In genomic region chr3:65136897-65137296, GRCm38 (mm10) we compare ENCODE assay signal across 17 mouse cellular contexts. TPM values are rescaled to one million over a fixed set of nuclear protein-coding genes. Genes with fewer than 3 reads are reported as not detected.
DNase-seq lines count a peak whose midpoint lies in the region; ATAC-seq and TF ChIP-seq lines count a peak whose summit lies in the region.
"Had no signal": no experiment of that assay in that cellular context is flagged by ENCODE, and none has a peak within 500 bp of the region (broad histone marks: within the 10 kb centered on the region; RNA-seq: fewer than 3 reads in every experiment).

No protein-coding gene starts in this region.

- H3K4me3 ChIP-seq in gastrocnemius, adult 2 months: peak overlapping the region; percentile 38
- H3K4me3 ChIP-seq in heart, embryonic 15.5 days: no peak overlapping the region
- H3K4me3 ChIP-seq in neural tube, embryonic 15.5 days (replicated peaks): no peak overlapping the region
- H3K4me3 ChIP-seq: embryonic facial prominence, embryonic 15.5 days; hindbrain, embryonic 13.5 days; limb, embryonic 10.5 days; lung, embryonic 15.5 days; midbrain, embryonic 12.5 days had no signal

- intact Hi-C loops in gastrocnemius, adult 2 months (cut with DNase I): no loop called here

- no peaks in the 10 kb centered on the region for H3K9me3 ChIP-seq in heart, embryonic 15.5 days (replicated peaks)
- H3K9me3 ChIP-seq in neural tube, embryonic 15.5 days (replicated peaks): no peaks in the 10 kb centered on the region
- H3K9me3 ChIP-seq: embryonic facial prominence, embryonic 15.5 days; hindbrain, embryonic 13.5 days; limb, embryonic 10.5 days; lung, embryonic 15.5 days; midbrain, embryonic 12.5 days had no signal

- no peak for TF ChIP-seq CTCF in gastrocnemius, adult 2 months (IDR thresholded peaks at IDR 0.05)

- peak overlapping the region; percentile 85 for H3K27ac ChIP-seq in gastrocnemius, adult 2 months
- peak overlapping the region; percentile 57 for H3K27ac ChIP-seq in heart, embryonic 15.5 days
- no peak overlapping the region for H3K27ac ChIP-seq in neural tube, embryonic 15.5 days (replicated peaks)
- H3K27ac ChIP-seq: embryonic facial prominence, embryonic 15.5 days; hindbrain, embryonic 13.5 days; limb, embryonic 10.5 days; lung, embryonic 15.5 days; midbrain, embryonic 12.5 days had no signal

- DNase-seq in gastrocnemius, adult 2 months: peak; percentile 74
- peak; percentile 45 to 69 for DNase-seq in heart, adult 18-20 months
- DNase-seq in skeletal muscle tissue, adult 2 months (ENCODE audit: low read depth, low spot score): peak; percentile 93
- DNase-seq in ovary, postnatal 14 days (ENCODE audit: low spot score): no peak
- DNase-seq in urinary bladder, postnatal 36 days (ENCODE audit: low spot score in 2 of 2): no peak
- DNase-seq: cerebellum, adult 9-11 months; embryo, embryonic 11 days; thymus, adult 2 months had no signal

- peaks cover 16% of the 10 kb centered on the region for H3K4me1 ChIP-seq in heart, embryonic 15.5 days (replicated peaks)
- H3K4me1 ChIP-seq in neural tube, embryonic 15.5 days: no peaks in the 10 kb centered on the region
- H3K4me1 ChIP-seq: embryonic facial prominence, embryonic 15.5 days; hindbrain, embryonic 13.5 days; limb, embryonic 10.5 days; lung, embryonic 15.5 days; midbrain, embryonic 12.5 days had no signal

- peak overlapping the region; percentile 8; the same call in 1 of the 2 replicates for H3K4me2 ChIP-seq in heart, embryonic 15.5 days
- no peak overlapping the region for H3K4me2 ChIP-seq in neural tube, embryonic 15.5 days
- H3K4me2 ChIP-seq: embryonic facial prominence, embryonic 15.5 days; hindbrain, embryonic 13.5 days; liver, embryonic 11.5 days; lung, embryonic 15.5 days; midbrain, embryonic 12.5 days had no signal

- H3K9ac ChIP-seq in heart, embryonic 15.5 days: no peak overlapping the region
- no peak overlapping the region for H3K9ac ChIP-seq in neural tube, embryonic 15.5 days (replicated peaks)
- H3K9ac ChIP-seq: embryonic facial prominence, embryonic 15.5 days; hindbrain, embryonic 13.5 days; lung, embryonic 15.5 days; midbrain, embryonic 12.5 days had no signal

- no peaks in the 10 kb centered on the region for H3K27me3 ChIP-seq in heart, embryonic 15.5 days
- no peaks in the 10 kb centered on the region for H3K27me3 ChIP-seq in neural tube, embryonic 15.5 days (replicated peaks)
- H3K27me3 ChIP-seq: embryonic facial prominence, embryonic 15.5 days; hindbrain, embryonic 13.5 days; lung, embryonic 15.5 days; midbrain, embryonic 12.5 days had no signal

- peak; percentile 62 for ATAC-seq in heart, embryonic 15.5 days (replicated peaks; ENCODE audit: insufficient number of reproducible peaks, insufficient read depth, low FRiP score, low read depth)
- no peak for ATAC-seq in neural tube, embryonic 15.5 days (ENCODE audit: low FRiP score)
- ATAC-seq: intestine, embryonic 16.5 days had no signal

- WGBS in heart, embryonic 15.5 days: 39% methylated on average over 5 of the region's 5 CpGs
- 80% methylated on average over 5 of the region's 5 CpGs for WGBS in neural tube, embryonic 15.5 days

- H3K36me3 ChIP-seq in heart, embryonic 15.5 days: no peaks in the 10 kb centered on the region
- H3K36me3 ChIP-seq in neural tube, embryonic 15.5 days: no peaks in the 10 kb centered on the region
- H3K36me3 ChIP-seq: embryonic facial prominence, embryonic 15.5 days; hindbrain, embryonic 13.5 days; limb, embryonic 10.5 days; lung, embryonic 15.5 days; midbrain, embryonic 12.5 days had no signal

RNA-seq across cellular contexts. Expression of gene Kcnab1, which starts 27.7 kb away (rescaled TPM):
- total RNA-seq in gastrocnemius, adult 2 months (2021): 10 to 100 TPM; 19.0 to 25.0 TPM
- 1 to 10 TPM; 3.5 to 3.7 TPM for total RNA-seq in heart, adult 18-20 months (2021)
- polyA plus RNA-seq in heart, embryonic 15.5 days (2015; fragmentation: Nextera tagmentation; extraction: Ambion mirVana): 2.3 and 3.0 TPM in 2 replicates
- polyA plus RNA-seq in neural tube, embryonic 15.5 days (2015; fragmentation: Nextera tagmentation; extraction: Ambion mirVana): 15.4 and 16.3 TPM in 2 replicates

Comparison
In these comparisons a context has a peak if more than half of its experiments do, and no peak if none do; other contexts are left out.
1. DNase-seq: peak in gastrocnemius, adult 2 months (single experiment), heart, adult 18-20 months (2 of 2) and skeletal muscle tissue, adult 2 months (single experiment); none in ovary, postnatal 14 days (single experiment) and urinary bladder, postnatal 36 days (0 of 2).
2. RNA of gene Kcnab1, which starts 27.7 kb away (total RNA-seq): 19.0 to 25.0 TPM in gastrocnemius, adult 2 months; 3.5 to 3.7 TPM in heart, adult 18-20 months; every median in the first group is over 4 times any median in the second.